Mouse (Mus musculus) heart, embryonic 14.5 days (tissue): ENCODE measurements around the gene Birc5. TPM values are rescaled to one million over a fixed set of nuclear protein-coding genes. Genes with fewer than 3 reads are reported as not detected.

Experiments used
- ATAC-seq: fragments of 200-750 bp; cut with Nextera tagmentation; 2 replicates; pipeline ENCODE4 v1.8.0; 2017; ENCODE audit warnings: low read depth, moderate TSS enrichment; ENCODE audit not compliant: insufficient number of reproducible peaks, insufficient read depth, low FRiP score
- H3K27ac ChIP-seq, 2 experiments: fragments of 200-500 bp in 1 of 2; fragments of 300-500 bp in 1 of 2; sonication (generic) in 1 of 2; replicated peaks in 1 of 2; 2 replicates each; pipeline ENCODE4 v1.5.1; 2012 to 2014; ENCODE audit warnings: low read depth in 2 of 2, low read length in 2 of 2, control low read depth in 1 of 2, mild to moderate bottlenecking in 1 of 2, mixed read lengths in 1 of 2; ENCODE audit not compliant: control insufficient read depth in 1 of 2, insufficient read depth in 1 of 2
- H3K27me3 ChIP-seq: fragments of 300-500 bp; sonication (generic); 2 replicates; pipeline ENCODE4 v1.6.1; 2014; ENCODE audit warnings: mild to moderate bottlenecking, low read length, control low read depth; ENCODE audit not compliant: control insufficient read depth, insufficient read depth
- H3K36me3 ChIP-seq: fragments of 300-500 bp; sonication (generic); 2 replicates; pipeline ENCODE4 v1.6.1; 2014; ENCODE audit warnings: mild to moderate bottlenecking, control low read depth, low read length, mixed read lengths; ENCODE audit not compliant: control insufficient read depth, insufficient read depth
- H3K4me1 ChIP-seq, 2 experiments: fragments of 200-500 bp in 1 of 2; fragments of 300-500 bp in 1 of 2; sonication (generic) in 1 of 2; 2 replicates each; pipeline ENCODE4 v1.6.1; 2012 to 2014; ENCODE audit warnings: low read length in 2 of 2, control low read depth in 1 of 2, mixed read lengths in 1 of 2; ENCODE audit not compliant: control insufficient read depth in 2 of 2, insufficient read depth in 2 of 2
- H3K4me2 ChIP-seq: fragments of 300-500 bp; sonication (generic); 2 replicates; pipeline ENCODE4 v1.6.1; 2014; ENCODE audit warnings: mild to moderate bottlenecking, low read length
- H3K4me3 ChIP-seq, 2 experiments: fragments of 200-500 bp in 1 of 2; fragments of 300-500 bp in 1 of 2; sonication (generic) in 1 of 2; 2 replicates each; pipeline ENCODE4 v1.5.1; 2012 to 2014; ENCODE audit warnings: low read length in 2 of 2, mild to moderate bottlenecking in 2 of 2, control low read depth in 1 of 2, low read depth in 1 of 2, moderate library complexity in 1 of 2; ENCODE audit not compliant: control insufficient read depth in 1 of 2, insufficient read depth in 1 of 2
- H3K9ac ChIP-seq: fragments of 300-500 bp; sonication (generic); 2 replicates; pipeline ENCODE4 v1.6.1; 2014; ENCODE audit warnings: mild to moderate bottlenecking, low read length
- H3K9me3 ChIP-seq: fragments of 300-500 bp; sonication (generic); 2 replicates; pipeline ENCODE4 v1.6.1; 2016; ENCODE audit warnings: low read length, control low read depth; ENCODE audit not compliant: control insufficient read depth
- WGBS: fragments of 180-500 bp; shearing (Covaris S2); extraction: QIAGEN DNeasy Blood & Tissue Kit; methylation state at CpG from one replicate; pipeline ENCODE4 v1.1.7; 2014; 5-methylcytosine and 5-hydroxymethylcytosine counted together
- polyA plus RNA-seq: library from polyadenylated mRNA; unstranded; fragments of >200 nt; fragmentation: Nextera tagmentation; extraction: Ambion mirVana; gene quantifications from 2 replicates; pipeline ENCODE4 v1.2.1, GENCODE M21; 2014

The Birc5 gene
- polyA plus RNA-seq, 1 experiment from 2014 or later: 240 TPM

DNA sequence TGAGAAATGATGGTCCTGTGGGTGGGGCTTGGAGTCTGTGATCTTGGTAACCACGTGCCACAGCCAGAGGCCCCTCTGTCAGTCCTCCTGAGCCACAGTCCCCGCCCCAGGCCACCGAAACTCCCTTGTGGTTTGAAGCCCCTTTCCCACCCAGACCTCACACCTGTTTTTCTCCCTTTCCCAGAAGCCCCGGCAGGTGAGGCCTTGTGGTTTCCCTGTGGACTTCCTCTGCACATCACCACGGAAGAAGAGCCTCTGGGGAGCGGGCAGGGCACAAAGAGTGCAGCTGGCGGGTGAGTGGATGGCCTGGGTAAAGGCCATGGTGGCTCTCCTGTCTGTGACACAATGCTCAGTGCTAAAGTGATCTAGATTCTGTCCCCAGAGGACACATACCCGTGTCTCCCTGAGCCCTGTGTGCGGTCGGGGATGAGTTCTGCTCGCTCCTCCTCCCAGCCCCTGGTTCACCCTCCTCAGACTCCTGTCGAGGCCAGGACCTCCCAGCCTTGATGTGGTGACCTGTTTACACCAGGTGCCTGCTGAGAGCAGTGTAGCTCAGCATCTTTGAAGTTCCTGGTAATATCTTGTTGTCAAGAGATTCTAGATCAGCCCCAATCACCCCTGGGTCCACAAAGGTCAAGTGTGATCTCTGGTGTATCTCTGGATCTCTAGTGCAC is 23.0 kb downstream of the Birc5 start:
- WGBS: 65% methylated on average over 12 of the region's 12 CpGs
- Histone ChIP-seq H3K9me3 (no peaks in the 10 kb centered on the region), H3K4me1 (peaks cover 18 to 23% of the 10 kb centered on the region in 2 experiments), H3K27me3 (no peaks in the 10 kb centered on the region), H3K27ac (no peak overlapping the region), H3K9ac (no peak overlapping the region), H3K4me2 (no peak overlapping the region), H3K36me3 (no peaks in the 10 kb centered on the region), H3K4me3 (no peak overlapping the region; a peak in 1 of 4 replicates)
- no peak for ATAC-seq

GRCm38 (mm10) chr11:117872861-117873608 is 24.0 kb downstream of the Birc5 start, which contains the start of gene Tha1:
TSS of gene Tha1 (minus strand) at chr11:117873481.
- H3K27ac ChIP-seq: peak within 1 kb of the TSS; percentile 31; a peak in 1 of 4 replicates

DNA sequence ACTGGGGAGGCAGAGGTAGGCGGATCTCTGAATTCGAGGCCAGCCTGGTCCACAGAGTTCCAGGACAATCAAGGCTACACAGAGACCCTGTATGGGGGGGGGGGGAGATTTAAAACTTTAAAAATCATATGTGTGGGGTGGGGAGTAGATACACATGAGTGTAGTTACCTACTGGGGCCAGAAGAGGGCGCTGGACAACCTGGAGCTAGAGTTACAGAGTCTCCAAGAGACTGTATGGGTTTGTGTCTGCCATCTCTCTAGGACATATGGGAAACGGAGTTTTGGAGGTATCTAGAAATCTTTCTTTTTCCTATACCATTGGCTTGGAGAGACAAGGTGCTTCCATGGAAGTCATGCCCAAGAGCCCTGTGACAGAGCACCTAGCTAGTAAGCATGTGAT is 25.4 kb downstream of the Birc5 start:
- Histone ChIP-seq H3K4me3 (no peak overlapping the region), H3K27ac (no peak overlapping the region), H3K9me3 (no peaks in the 10 kb centered on the region), H3K4me2 (no peak overlapping the region), H3K9ac (no peak overlapping the region), H3K27me3 (no peaks in the 10 kb centered on the region), H3K4me1 (peaks cover 28 to 44% of the 10 kb centered on the region in 2 experiments), H3K36me3 (no peaks in the 10 kb centered on the region)
- WGBS: 65% methylated on average over 4 of the region's 4 CpGs
- no peak for ATAC-seq

More at GRCm38 (mm10) chr11:117872861-117873608, 24.0 kb downstream of the Birc5 start, which contains the start of gene Tha1:
- Histone ChIP-seq H3K4me2 (peak within 1 kb of the TSS; percentile 99), H3K9ac (peak within 1 kb of the TSS; percentile 86), H3K4me3 (peak within 1 kb of the TSS; percentile 78 to 89), H3K27me3 (no peaks in the 10 kb centered on the region), H3K9me3 (no peaks in the 10 kb centered on the region), H3K4me1 (peaks cover 22 to 33% of the 10 kb centered on the region in 2 experiments), H3K36me3 (no peaks in the 10 kb centered on the region)
- 1% methylated on average over 50 of the region's 51 CpGs for WGBS
- peak; percentile 29; the same call in 1 of the 2 replicates for ATAC-seq

GRCm38 (mm10) chr11:117875681-117876080 is 26.6 kb downstream of the Birc5 start:
- H3K36me3 ChIP-seq: no peaks in the 10 kb centered on the region
- H3K9me3 ChIP-seq: no peaks in the 10 kb centered on the region
- H3K9ac ChIP-seq: 0 out of 2 replicates have a peak overlapping the region, but pooled peaks have one; percentile 25
- 0 out of 2 replicates have a peak overlapping the region, but pooled peaks have one; percentile 11 for H3K4me2 ChIP-seq
- 11% methylated on average over 6 of the region's 6 CpGs for WGBS
- no peak for ATAC-seq
- peak overlapping the region; percentile 14 to 50; a peak in 3 of 4 replicates for H3K27ac ChIP-seq
- peaks cover 28 to 44% of the 10 kb centered on the region in 2 experiments for H3K4me1 ChIP-seq
- H3K4me3 ChIP-seq: no peak overlapping the region
- H3K27me3 ChIP-seq: no peaks in the 10 kb centered on the region

DNA sequence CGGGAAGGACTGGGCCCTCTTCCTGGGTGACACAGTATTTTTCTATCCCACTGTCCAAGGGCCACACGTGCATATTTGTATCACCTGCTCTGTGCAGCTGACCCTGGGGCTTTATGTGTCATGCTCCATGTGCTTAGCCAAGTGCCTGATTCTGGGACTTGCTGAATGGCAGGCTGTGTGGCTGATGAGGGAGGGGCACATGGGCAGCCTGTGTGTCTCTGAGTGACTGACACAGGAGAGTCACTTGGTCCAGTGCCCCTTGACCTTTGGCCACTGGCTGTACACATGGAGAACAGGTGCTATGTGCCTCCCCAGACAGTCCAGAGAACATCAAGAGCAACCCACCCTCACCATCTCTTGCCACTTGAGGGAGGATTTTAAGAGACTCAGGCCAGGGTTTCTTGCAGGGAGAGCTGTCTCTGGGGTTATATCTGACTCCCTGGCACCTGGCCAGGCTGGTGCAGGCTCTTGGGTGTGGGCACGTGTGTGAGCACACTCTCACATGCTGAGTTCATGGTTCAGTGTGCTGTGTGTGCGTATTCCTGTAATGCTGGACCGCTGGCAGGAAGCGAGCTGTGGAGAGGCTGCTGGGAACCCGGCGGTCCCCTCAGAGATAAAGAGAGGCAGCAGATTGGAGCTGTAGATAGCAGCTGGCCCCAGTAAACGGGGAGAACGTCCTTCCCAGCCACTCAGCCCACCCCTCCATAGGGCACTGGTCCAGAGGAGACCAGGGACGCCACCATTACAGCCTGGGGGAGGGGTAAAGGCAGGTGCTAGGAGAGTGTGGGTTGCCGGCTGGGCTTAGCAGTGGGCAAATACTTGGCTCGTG is 29.1 kb downstream of the Birc5 start:
- peak overlapping the region; percentile 56 for H3K9ac ChIP-seq
- no peaks in the 10 kb centered on the region for H3K36me3 ChIP-seq
- no peaks in the 10 kb centered on the region for H3K9me3 ChIP-seq
- peak overlapping the region in 1 of 2 experiments; percentile 78; a peak in 2 of 4 replicates for H3K27ac ChIP-seq
- WGBS: 10% methylated on average over 13 of the region's 13 CpGs
- H3K4me1 ChIP-seq: peaks cover 35 to 50% of the 10 kb centered on the region in 2 experiments
- H3K4me3 ChIP-seq: peak overlapping the region; percentile 3 to 19; a peak in 2 of 4 replicates
- peak overlapping the region; percentile 62 for H3K4me2 ChIP-seq
- ATAC-seq: peak; percentile 44
- no peaks in the 10 kb centered on the region for H3K27me3 ChIP-seq

GRCm38 (mm10) chr11:117878892-117879291 is 29.8 kb downstream of the Birc5 start:
- 41% methylated on average over 8 of the region's 8 CpGs for WGBS
- no peaks in the 10 kb centered on the region for H3K27me3 ChIP-seq
- H3K4me2 ChIP-seq: peak overlapping the region; percentile 62
- no peaks in the 10 kb centered on the region for H3K36me3 ChIP-seq
- peak overlapping the region in 1 of 2 experiments; percentile 78; a peak in 2 of 4 replicates for H3K27ac ChIP-seq
- H3K4me3 ChIP-seq: peak overlapping the region in 1 of 2 experiments; percentile 19; a peak in 1 of 4 replicates
- peaks cover 32 to 50% of the 10 kb centered on the region in 2 experiments for H3K4me1 ChIP-seq
- no peaks in the 10 kb centered on the region for H3K9me3 ChIP-seq
- H3K9ac ChIP-seq: peak overlapping the region; percentile 56
- no peak for ATAC-seq

DNA sequence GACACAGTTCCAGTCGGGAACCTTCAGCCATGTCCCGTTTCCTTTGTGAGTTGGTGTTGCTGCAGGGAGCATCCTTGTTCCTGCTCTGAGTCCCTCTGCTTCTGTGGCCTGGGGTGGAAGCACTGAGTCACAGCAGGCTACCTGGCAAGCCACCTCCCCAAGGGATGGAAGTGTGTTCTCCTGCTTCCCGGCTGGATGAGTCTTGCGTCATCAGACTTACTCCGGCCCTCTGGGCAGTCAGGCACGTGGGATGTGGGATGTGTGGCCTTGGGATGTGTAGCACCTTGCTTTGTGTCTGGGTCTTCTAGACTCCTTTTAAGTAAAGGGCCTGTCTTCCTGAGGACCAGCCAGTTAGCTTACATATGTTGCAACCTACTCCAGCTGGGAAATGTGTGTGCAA is 30.6 kb downstream of the Birc5 start:
- H3K4me1 ChIP-seq: peaks cover 32 to 48% of the 10 kb centered on the region in 2 experiments
- H3K9me3 ChIP-seq: no peaks in the 10 kb centered on the region
- WGBS: 77% methylated on average over 6 of the region's 6 CpGs
- no peak for ATAC-seq
- no peaks in the 10 kb centered on the region for H3K27me3 ChIP-seq
- H3K4me2 ChIP-seq: no peak overlapping the region
- H3K27ac ChIP-seq: no peak overlapping the region
- H3K9ac ChIP-seq: no peak overlapping the region
- H3K36me3 ChIP-seq: no peaks in the 10 kb centered on the region
- no peak overlapping the region for H3K4me3 ChIP-seq
